Mouse (Mus musculus) thymus, adult 2 months (tissue): Measurements from ENCODE around the gene Slc1a1. TPM values are rescaled to one million over a fixed set of nuclear protein-coding genes. Genes with fewer than 3 reads are reported as not detected.

ENCODE experiments used
- DNase-seq: peaks from one replicate; pipeline ENCODE4 v3.0.0; 2021
- H3K27ac ChIP-seq: fragments of 200-500 bp; 2 replicates; pipeline ENCODE4 v1.5.1; 2012; ENCODE audit warnings: low read length, control low read depth; ENCODE audit not compliant: control insufficient read depth, insufficient read depth
- H3K27me3 ChIP-seq: fragments of 200-500 bp; 2 replicates; pipeline ENCODE4 v1.6.1; 2012; ENCODE audit warnings: mild to moderate bottlenecking, low read length, moderate library complexity, mixed read lengths; ENCODE audit not compliant: control insufficient read depth, insufficient read depth
- H3K36me3 ChIP-seq: fragments of 200-500 bp; 2 replicates; pipeline ENCODE4 v1.6.1; 2012; ENCODE audit warnings: mild to moderate bottlenecking, low read length, moderate library complexity; ENCODE audit not compliant: control insufficient read depth, insufficient read depth
- H3K4me1 ChIP-seq: fragments of 200-500 bp; replicated peaks from 2 replicates; pipeline ENCODE4 v1.6.1; 2012; ENCODE audit warnings: low read length; ENCODE audit not compliant: control insufficient read depth, insufficient read depth
- H3K4me3 ChIP-seq: fragments of 200-500 bp; 2 replicates; pipeline ENCODE4 v1.5.1; 2012; ENCODE audit warnings: mild to moderate bottlenecking, low read length, control low read depth, moderate library complexity; ENCODE audit not compliant: control insufficient read depth, insufficient read depth
- CTCF ChIP-seq: fragments of 200-500 bp; IDR thresholded peaks from 2 replicates; pipeline ENCODE4 v1.5.1; 2012; ENCODE audit warnings: mild to moderate bottlenecking, control low read depth, low read length, moderate library complexity, borderline replicate concordance; ENCODE audit not compliant: control insufficient read depth, poor library complexity, insufficient read depth; ENCODE audit errors: extremely low read depth
- POLR2A ChIP-seq: fragments of 200-500 bp; IDR thresholded peaks from 2 replicates; pipeline ENCODE4 v1.6.1; 2012; ENCODE audit warnings: mild to moderate bottlenecking, low read length, control low read depth, moderate library complexity; ENCODE audit not compliant: control insufficient read depth, poor library complexity, insufficient read depth; ENCODE audit errors: extremely low read depth
- WGBS: fragments of 180-500 bp; shearing (Covaris S2); methylation state at CpG from one replicate; pipeline ENCODE4 v1.1.7; 2018; 5-methylcytosine and 5-hydroxymethylcytosine counted together
- polyA plus RNA-seq: library from polyadenylated mRNA; depleted of rRNA; stranded (reverse); fragments of >200 nt; gene quantifications from 2 replicates; pipeline ENCODE4 v1.2.3, GENCODE M21; 2012

Gene Slc1a1
- polyA plus RNA-seq, 1 experiment = 0.51 TPM

- Histone ChIP-seq H3K27me3 (no peaks in the 10 kb centered on the region), H3K4me3 (no peak overlapping the region), H3K36me3 (no peaks in the 10 kb centered on the region), H3K27ac (no peak overlapping the region), H3K4me1 (no peaks in the 10 kb centered on the region)
- TF ChIP-seq POLR2A = no peak
- TF ChIP-seq CTCF = no peak
- no peak for DNase-seq
- 69% methylated on average over 4 of the region's 4 CpGs for WGBS
Observed at GRCm38 (mm10) chr19:28927396-28927795, 92.5 kb downstream of the Slc1a1 start.

- no peaks in the 10 kb centered on the region for H3K4me1 ChIP-seq
- H3K36me3 ChIP-seq = no peaks in the 10 kb centered on the region
- no peaks in the 10 kb centered on the region for H3K27me3 ChIP-seq
- DNase-seq = no peak
- no peak overlapping the region for H3K27ac ChIP-seq
- TF ChIP-seq CTCF (no peak), POLR2A (no peak)
- H3K4me3 ChIP-seq = no peak overlapping the region
Observed at GRCm38 (mm10) chr19:28929034-28929433, 94.2 kb downstream of the Slc1a1 start.

DNA sequence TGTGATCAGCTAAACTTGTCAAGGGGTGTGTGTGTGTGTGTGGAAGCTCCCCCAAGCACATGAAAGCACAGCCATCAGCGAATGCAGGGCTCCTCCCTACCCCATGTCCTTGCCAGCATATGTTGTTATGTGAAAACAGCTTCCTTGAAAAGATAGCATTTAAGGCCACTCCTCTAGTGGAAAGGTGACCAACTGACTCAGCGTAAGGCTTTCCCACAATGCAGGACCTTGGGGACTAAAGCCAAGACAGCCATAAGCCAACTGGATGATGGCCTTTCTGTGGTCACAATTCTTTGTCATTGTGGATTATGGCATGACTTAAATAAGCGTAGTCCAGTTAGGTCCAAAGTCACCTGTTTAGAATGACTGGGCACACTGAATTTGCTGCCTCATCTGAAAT is 100.0 kb downstream of the Slc1a1 start:
- Histone ChIP-seq H3K27me3 (no peaks in the 10 kb centered on the region), H3K36me3 (no peaks in the 10 kb centered on the region), H3K4me1 (no peaks in the 10 kb centered on the region), H3K4me3 (no peak overlapping the region), H3K27ac (no peak overlapping the region)
- 95% methylated on average over 3 of the region's 3 CpGs for WGBS
- no peak for DNase-seq
- TF ChIP-seq CTCF (no peak), POLR2A (no peak)

DNA sequence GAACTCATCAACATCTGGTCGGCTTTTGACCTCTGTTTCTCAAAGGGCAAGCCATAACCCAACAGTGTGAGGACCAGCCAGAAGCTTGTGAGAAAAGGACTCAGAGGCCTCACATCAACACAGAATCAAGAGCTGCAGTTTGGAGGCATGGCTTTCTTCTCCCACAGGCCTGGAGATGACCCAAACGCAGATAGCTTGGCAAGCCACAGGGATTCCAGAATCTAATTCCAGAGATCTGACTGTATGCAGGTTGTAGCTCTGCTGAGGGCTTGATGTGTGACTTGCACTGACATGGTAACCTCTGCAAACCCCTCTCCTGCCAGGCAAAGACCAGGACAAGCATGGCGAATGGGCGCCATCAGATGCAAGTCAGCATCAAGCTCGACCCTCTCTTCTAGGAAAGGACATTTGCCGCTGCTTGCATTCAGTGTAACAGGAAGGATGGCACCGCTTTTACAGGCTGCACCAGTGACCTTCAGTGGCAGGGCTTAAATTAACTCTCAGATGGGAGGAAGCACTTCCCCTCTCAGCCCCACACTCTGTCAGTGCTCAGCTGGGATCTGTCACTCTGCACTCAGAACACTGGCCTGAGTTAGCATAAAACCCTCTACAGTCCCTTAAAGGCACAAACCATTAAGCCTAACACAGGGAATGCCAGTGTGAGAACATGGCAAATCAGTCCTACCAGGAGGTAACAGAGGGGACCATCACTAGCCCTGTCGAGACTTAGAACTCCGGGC is 105.5 kb downstream of the Slc1a1 start:
- TF ChIP-seq CTCF (no peak), POLR2A (no peak)
- DNase-seq = no peak
- Histone ChIP-seq H3K4me1 (no peaks in the 10 kb centered on the region), H3K27me3 (no peaks in the 10 kb centered on the region), H3K4me3 (no peak overlapping the region), H3K36me3 (no peaks in the 10 kb centered on the region), H3K27ac (no peak overlapping the region)
- WGBS = 52% methylated on average over 9 of the region's 9 CpGs

GRCm38 (mm10) chr19:28941271-28941670 is 106.4 kb downstream of the Slc1a1 start:
- H3K4me1 ChIP-seq = no peaks in the 10 kb centered on the region
- no peak for TF ChIP-seq CTCF
- no peak for TF ChIP-seq POLR2A
- no peak overlapping the region for H3K27ac ChIP-seq
- DNase-seq = no peak
- no peak overlapping the region for H3K4me3 ChIP-seq
- no peaks in the 10 kb centered on the region for H3K36me3 ChIP-seq
- no peaks in the 10 kb centered on the region for H3K27me3 ChIP-seq
- WGBS = 37% methylated on average over 4 of the region's 4 CpGs

- no peak overlapping the region for H3K27ac ChIP-seq
- no peak for DNase-seq
- 68% methylated on average over 4 of the region's 4 CpGs for WGBS
- H3K4me1 ChIP-seq = no peaks in the 10 kb centered on the region
- TF ChIP-seq CTCF (no peak), POLR2A (no peak)
- H3K27me3 ChIP-seq = no peaks in the 10 kb centered on the region
- H3K4me3 ChIP-seq = no peak overlapping the region
- no peaks in the 10 kb centered on the region for H3K36me3 ChIP-seq
Observed at GRCm38 (mm10) chr19:28946782-28947181, 111.9 kb downstream of the Slc1a1 start.

DNA sequence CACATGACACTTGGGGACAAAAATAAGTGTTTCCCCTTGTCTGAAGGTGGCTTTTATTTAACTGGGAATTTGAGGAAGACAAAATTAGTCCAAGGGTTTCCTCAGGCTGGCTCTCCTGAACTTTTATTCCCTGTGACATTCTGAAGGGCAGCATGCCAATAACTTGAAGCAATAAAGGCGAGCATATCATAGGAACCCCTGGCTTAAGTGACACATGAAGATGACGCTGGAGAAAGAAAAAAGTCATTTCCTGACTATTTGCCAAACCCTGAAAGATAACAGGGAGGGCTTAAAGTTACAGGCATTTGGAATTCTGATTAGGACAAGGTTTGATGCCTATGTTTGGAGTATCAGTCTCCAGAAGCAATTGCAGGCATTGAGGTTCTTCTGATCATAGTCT is 112.5 kb downstream of the Slc1a1 start:
- WGBS = 70% methylated on average over 2 of the region's 2 CpGs
- Histone ChIP-seq H3K27ac (no peak overlapping the region), H3K36me3 (no peaks in the 10 kb centered on the region), H3K27me3 (no peaks in the 10 kb centered on the region), H3K4me1 (no peaks in the 10 kb centered on the region), H3K4me3 (no peak overlapping the region)
- no peak for DNase-seq
- TF ChIP-seq CTCF (no peak), POLR2A (no peak)
